Mouse (Mus musculus) kidney, adult 9 months (tissue): ENCODE measurements around the gene Gas7.

Experiments used
- DNase-seq: peaks from one replicate; pipeline ENCODE4 v3.0.0; 2022

Gene Gas7

DNA sequence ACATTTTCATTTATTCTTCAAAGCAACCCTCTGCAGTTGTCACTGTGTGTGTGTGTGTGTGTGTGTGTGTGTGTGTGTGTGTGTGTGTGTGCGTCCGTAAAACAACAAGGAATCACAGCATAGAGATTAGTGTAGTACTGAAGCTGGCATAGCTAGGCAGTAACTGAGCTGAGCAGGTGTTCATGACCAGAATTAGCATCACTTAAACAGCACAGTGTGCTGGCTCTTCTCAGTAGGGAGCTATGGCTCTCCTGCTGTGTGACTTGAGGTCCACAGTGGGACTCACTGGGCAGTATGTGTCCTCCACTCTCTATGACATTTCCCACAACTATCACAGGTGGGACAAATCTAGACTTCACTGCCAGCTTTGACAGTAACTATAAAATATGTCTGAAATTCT lies 275.8 kb downstream of the Gas7 start:
- no peak for DNase-seq

DNA sequence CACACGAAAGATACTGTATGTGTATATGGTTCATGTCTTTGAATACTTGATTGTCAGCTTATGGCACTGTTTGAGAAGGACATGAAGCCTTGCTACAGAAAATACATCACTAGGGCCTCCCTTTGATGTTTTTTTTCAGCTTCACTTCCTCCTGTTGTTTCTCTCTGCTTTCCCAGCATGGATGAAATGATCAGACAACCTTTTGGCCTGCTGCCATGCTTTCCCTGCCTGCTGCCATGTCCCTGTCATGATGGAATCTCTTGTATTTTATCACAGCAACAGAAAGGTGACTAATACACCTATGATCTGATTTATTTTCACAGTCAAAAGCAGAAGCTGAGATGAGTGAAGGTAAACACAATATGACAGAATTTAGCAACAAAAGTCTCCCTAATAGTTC lies 278.5 kb downstream of the Gas7 start:
- no peak for DNase-seq

DNA sequence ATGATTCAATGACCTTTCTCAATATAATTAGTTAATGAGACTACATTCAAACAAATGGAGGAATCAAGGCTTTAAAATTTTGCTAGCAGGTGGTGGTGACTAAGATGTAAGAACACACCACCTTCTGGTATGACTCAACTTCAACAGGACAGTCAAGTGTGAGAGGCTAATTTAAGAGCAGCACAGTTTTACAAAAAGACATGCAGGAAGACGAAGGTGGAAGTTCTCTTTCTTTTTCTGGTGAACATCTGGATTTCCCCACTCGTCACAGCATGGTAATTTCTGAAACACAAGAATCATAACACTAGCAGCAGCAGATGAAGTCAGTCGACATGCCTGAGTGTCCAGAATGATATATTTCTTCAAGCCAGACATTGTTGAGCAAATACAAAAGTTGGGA lies 279.4 kb downstream of the Gas7 start:
- no peak for DNase-seq

DNA sequence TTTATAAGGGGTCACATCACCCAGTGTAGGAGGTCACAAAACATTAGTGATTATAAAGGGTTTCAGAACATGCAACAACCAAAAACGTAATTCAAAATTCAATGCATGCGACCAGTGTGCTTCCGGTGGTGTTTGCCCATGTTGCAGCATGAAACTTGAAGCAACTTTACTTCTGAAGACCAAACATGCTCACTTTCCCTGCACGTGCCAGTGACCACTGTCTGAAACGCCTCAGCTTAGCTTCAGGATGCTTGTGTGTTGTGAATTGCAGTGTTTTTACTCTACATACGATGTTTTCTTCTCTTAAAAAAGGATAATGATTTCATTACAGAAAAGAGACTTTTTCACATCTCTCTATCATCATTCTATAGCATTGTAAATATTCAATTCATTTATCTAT lies 283.1 kb downstream of the Gas7 start:
- no peak for DNase-seq
